Mouse (Mus musculus) thymus, postnatal 10 days (tissue): ENCODE measurements around the gene Gng2.

ENCODE experiments used
- DNase-seq, 2 experiments: peaks; one replicate each; pipeline ENCODE4 v3.0.0; 2021; ENCODE audit warnings: low spot score in 2 of 2

Gng2 gene

DNA sequence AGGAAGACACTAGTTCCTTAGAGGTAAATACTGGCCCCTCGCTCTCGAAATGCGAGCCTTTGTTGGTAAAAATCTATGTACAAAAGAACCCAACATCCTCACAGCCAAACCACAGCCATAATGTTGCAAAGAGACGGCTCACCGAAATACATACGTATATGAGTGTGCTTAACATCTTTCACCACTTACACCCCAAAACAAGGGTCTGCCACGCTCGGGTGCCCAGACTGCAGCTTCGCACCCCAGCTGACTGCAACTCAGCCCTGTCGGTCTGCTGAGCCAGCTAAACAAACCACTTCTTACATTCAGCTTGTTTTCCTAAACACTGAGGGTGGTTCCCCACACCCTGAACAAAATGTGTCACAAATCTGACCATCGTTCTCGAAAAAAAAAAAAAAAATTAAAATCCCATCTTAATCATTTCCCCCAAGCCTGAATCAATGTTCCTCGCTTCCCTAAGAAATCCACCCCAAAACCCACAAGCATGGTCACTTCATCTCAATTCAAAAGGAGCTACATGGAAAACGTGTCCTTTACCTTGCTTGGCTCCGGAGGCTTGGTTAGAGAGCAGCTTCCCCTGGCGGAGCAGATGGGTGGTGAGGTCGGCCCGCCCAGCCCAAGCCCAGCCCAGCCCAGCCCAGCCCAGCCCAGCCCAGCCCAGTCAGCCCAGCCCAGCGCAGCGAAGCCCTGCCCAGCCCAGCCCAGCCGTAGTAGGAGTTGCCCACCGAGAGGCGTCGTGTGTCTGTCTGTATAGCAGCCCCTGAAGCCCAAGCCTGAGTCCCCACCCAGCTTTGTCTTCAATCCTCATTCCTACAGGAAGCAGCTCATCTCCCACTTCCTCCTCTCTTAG is 781 bp downstream of the Gng2 start:
- DNase-seq = peak in 1 of 2 experiments; percentile 22

GRCm38 (mm10) chr14:19974978-19975493 is 2.4 kb downstream of the Gng2 start:
- DNase-seq = no peak

GRCm38 (mm10) chr14:19974429-19974828 is 3.0 kb downstream of the Gng2 start:
- no peak for DNase-seq

DNA sequence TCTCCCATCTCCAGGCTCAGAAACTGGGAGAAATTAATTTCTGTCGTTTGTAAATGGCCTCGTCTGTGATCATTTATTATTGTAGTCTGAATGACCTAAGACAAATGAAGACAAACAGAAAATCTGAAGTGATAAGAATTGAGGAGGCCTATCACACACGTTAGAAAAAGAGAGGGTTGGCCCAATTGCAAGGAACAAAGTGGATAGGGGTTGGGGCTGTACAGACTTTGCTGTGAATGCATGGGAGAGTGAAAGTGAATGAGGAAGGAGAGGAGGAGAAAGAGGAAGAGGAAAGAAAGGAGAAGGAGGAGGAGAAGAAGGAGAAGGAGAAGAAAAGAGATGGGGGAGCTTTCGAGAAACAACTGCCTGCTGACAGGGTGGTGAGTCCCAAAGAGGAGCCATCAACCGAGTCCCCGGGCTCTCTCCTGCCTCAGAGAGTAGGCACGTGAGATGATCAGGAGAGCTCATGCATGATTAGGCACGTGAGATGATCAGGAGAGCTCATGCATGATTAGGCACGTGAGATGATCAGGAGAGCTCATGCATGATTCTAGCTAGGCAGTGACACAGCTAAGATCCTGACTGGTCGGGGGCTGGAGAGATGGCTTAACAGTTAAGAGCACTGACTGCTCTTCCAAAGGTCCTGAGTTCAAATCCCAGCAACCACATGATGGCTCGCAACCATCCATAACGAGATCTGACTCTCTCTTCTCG is 5.0 kb downstream of the Gng2 start:
- DNase-seq = no peak

GRCm38 (mm10) chr14:19970845-19971244 is 6.6 kb downstream of the Gng2 start:
- DNase-seq = no peak

GRCm38 (mm10) chr14:19970106-19970785 is 7.2 kb downstream of the Gng2 start:
- DNase-seq = no peak

DNA sequence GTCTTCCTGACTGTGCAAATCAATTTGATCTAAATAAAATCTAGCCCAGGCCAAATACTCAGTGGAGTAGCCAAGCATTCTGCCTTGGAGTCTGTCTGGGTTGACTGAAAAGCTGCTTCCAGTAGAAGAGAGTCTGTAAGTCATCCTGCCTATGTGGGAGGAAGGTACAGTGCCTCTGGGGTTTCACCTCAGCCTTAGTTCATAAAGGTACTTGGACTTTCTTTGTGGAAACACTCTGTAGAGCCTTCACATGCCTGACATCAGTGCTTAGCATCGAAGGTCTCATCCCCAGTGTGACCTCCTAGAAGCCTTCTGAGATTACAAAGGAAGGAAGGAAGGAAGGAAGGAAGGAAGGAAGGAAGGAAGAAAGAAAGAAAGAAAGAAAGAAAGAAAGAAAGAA is 7.9 kb downstream of the Gng2 start:
- DNase-seq = no peak

GRCm38 (mm10) chr14:19969011-19969521 is 8.4 kb downstream of the Gng2 start:
- peak in 1 of 2 experiments; percentile 29 for DNase-seq

DNA sequence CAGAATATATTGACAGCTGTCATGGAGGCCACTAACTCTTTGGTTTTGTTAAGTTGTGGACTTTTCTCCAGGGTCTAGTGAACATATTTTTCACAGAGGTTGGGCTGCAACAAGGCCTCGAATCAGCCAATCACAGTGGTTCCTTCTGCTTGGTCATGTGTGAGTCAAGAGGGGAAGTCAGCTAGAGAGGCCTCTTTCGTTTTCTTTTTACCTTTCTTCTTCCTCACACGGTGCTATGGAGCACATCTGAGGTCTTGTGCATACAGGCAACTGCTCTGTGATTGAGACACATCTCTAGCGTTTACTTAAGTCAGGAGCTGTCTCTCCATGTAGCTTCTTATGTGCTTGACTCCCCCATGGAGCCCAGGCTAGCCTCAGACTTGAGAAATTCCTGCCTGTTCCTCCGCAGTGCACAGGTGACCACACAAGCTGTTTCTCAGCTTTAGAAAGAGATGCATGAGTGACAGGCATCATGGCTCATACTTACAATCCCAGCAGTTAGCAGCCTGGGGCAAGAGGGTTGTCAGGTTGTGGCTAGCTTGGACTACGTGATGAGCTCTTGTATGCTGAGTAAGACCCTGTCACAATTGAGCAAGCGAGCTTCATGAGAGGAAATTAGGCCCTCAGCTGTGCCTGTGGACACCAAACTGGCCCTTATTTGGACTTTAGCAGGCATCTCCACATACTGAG is 9.0 kb downstream of the Gng2 start:
- no peak for DNase-seq

- DNase-seq = no peak
Observed at GRCm38 (mm10) chr14:19967482-19967881, 9.9 kb downstream of the Gng2 start.

DNA sequence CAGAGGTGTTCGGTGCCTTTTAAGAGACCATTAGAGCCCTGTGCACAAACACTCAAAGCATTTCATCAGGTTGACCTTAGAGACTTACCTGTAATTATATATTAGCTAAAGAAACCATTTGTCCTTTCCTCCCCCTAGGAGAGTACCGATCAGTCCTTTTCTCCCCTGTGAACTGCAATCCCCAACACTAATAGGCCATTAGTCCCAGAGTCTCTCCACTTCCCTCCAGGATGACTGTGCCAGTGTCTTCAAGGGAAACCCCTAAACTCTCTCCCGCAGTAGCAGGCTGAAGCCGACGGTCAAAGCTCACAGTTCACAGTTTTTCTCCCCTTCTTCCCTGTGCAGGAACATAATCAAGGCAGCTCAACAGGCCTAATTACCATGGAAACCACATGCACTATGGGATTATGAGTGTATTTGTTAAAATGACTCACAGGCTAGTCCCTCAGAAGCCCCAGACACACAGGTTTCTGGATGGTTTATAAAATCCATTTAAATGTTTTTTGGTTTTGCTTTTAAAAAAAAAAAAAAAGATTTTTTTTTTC is 13.4 kb downstream of the Gng2 start:
- DNase-seq = no peak

- peak; percentile 29 to 32 for DNase-seq
Observed at GRCm38 (mm10) chr14:19961924-19962915, 15.2 kb downstream of the Gng2 start.

DNA sequence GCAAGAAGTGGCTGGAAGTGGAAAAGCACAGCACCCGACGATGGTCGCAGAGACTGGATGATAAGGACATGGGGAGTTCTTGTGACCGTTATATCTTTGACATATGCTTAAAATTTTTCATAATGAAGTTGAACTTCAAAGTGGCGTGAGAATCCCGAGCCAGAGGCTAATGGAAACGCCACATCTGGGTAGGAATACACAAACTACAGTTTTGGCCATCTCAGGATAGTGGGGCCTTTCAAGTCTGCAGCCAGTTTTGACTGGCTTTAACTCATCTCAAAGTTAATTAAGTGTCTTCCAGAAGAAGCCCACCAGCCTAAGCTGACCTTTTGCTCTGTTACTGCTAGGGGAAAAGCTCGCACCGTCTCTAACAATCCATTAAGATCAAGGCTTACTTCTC is 17.6 kb downstream of the Gng2 start:
- no peak for DNase-seq

- no peak for DNase-seq
Observed at GRCm38 (mm10) chr14:19955077-19955476, 22.4 kb downstream of the Gng2 start.

DNA sequence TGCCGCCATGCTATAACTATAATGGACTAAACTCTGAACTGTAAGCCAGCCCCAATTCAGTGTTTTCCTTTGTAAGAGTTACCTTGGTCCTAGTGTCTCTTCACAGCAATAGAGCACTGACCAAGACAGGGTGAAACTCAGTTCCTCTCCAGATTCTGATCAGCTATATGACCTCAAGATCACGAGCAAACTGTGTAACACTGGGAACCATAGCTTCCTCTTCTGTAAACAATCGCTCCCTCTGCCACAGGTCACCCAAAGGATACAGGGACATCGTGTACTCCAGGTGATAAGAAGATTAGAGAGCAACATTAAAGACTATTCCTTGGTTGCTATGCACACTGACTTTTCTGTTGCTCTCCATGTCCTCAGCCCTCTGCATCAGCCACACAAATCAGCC is 26.6 kb downstream of the Gng2 start:
- no peak for DNase-seq

- DNase-seq = no peak
Observed at GRCm38 (mm10) chr14:19949475-19949874, 28.0 kb downstream of the Gng2 start.

DNA sequence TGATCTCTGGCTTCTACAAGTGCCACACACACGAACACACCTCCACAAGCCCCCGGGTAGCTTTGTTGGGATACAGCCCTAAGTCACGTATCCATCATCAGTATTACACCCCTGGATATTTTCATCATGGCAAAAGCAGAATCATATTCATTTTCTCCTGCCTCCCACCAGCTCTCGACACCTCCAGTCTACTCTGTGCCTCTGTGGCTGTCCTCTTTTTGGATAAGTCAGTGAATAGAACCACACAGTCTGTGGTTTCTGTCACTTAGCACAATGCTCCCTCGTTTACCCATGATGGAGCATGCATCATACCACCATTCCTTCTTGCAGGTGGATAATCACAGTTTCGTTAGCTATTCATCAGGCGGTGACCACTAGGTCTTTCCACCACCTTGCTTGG is 31.2 kb downstream of the Gng2 start:
- DNase-seq = no peak

DNA sequence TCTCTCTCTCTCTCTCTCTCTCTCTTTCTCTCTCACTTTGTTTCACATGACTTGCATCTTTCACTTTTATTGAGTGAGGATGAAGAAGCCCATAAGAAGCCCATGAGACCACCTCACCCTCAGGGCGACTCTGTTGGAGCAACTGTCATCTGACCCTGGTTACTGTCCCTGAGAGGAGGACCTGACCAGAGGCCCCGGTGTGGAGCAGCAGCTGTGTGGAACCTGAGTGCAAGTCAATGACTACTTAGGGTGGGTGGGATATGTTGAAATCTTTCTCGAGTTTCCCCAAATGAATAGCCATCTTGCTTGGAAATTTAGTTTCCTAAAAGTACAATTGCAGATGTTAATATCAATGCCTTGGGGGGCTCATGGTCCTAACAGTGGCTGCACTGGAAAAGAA is 34.7 kb downstream of the Gng2 start:
- DNase-seq = no peak

GRCm38 (mm10) chr14:19942329-19942728 is 35.1 kb downstream of the Gng2 start:
- no peak for DNase-seq

DNA sequence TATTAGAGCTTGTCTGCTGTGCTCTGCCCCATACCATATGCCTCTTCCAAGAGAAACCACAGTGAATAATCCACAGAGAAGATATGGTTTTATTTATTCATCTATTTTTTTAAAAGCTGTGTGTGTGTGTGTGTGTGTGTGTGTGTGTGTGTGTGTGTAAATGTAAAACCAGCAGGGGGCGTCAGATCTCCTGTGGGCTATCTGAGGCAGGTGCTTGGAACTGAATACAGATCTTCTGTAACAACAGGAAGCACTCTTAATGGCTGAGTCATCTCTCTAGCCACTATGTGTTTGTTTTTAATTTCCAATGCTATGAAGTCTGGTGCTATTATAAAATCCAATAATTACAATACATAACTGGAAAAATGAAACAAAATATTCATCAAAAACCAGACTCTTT is 37.4 kb downstream of the Gng2 start:
- peak in 1 of 2 experiments; percentile 14 for DNase-seq
